Mouse (Mus musculus) liver, embryonic 14.5 days (tissue): ENCODE results near the gene Rabgap1l.

Source experiments
- CTCF ChIP-seq: IDR thresholded peaks from 2 replicates; pipeline ENCODE4 v1.5.1; 2016; ENCODE audit warnings: antibody characterized with exemption, low read depth, control low read depth
- EP300 ChIP-seq: IDR thresholded peaks from 2 replicates; pipeline ENCODE4 v1.6.1; 2016; ENCODE audit warnings: antibody characterized with exemption, low read depth

DNA sequence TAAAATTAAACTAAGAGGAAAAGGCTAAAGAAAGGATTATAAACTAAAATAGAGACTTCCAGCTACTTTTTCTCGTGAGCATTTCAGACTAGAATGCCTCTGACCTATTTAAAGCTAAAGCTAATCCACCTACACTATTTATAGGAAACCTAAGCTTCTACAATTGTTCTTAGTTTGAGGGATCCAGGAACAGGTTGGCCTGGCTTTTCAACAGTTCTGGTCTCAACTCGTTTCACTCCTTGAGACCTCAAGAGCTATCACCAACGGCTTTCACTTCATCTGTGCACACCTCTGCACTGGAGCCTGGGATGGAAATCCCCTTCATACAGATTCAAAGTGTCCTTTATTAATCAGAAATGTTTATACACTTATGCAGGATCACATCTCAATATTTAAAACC lies 271.1 kb downstream of the Rabgap1l start:
- TF ChIP-seq EP300 = no peak
- TF ChIP-seq CTCF = no peak
